Mouse (Mus musculus): Measurements from ENCODE around the gene Stk33.
"Not testable (repeated sequence)": the region's sequence is repeated elsewhere in the genome, so short reads cannot be mapped to it uniquely, and the experiment has no call there.

Gene Stk33

DNA sequence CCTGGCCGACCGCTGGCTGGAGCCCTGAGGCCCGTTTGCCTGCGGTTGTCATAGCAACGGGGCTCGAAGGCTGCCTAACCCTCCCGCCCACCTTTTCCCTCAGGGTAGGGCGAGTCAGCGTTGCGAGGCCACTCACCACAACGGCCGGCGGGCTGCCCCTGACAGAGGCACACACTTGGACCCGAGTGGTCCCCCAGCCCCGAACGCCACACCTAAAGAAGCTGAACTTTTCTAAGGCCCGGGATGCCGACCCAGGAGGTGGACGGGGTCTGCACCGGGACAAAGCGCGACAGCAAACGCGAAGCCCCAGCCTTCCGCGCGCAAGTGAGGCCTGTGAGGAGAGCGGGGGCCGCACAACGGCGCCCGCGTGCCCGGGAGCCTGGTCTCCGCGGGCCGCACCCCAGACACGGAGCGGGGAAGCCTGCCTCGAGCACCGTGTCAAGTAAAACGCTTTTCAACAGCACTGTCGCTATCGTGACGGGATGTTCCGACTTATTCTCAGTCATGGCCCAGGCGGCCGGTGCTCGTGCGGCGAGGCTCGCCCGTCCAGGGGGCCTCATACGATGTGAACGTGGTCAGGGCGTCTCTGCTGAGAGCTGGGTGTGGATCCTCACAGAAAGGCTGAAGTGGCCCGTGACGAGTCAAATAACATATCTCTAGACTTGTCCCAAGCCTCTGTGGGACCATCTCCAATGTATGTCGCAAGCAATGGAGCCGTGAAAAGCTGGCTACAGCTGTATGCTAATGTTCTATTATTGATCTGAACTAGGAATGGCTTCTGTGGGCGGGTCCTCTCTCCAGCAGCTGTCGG is at the start of gene Stk33:
Gene Stk33, minus strand, starts transcription at position 301 of the 811 bp plus-strand sequence.
- DNase-seq (ENCODE audit: low spot score) = no peak

DNA sequence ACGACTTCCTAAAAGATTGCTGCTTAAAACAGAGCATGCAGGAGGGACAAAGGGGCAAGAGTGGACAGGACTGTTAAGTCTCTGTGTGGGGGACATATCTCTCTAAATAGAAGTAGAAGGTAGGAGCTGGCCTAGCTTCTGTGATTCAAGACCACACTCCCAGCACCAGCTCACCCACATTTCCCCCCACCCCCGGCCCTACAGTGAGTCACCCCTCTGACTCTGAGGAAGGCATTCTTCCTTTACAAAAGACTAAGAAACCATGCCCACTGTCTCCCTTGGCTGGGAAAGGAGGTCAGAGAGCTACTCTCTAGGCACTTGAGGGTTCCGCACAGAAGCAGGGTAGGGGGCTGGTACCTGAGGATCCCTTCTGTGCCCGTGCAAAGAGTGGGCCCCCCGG is 45.3 kb upstream of the Stk33 start:
- no peak for DNase-seq (ENCODE audit: low spot score)

DNA sequence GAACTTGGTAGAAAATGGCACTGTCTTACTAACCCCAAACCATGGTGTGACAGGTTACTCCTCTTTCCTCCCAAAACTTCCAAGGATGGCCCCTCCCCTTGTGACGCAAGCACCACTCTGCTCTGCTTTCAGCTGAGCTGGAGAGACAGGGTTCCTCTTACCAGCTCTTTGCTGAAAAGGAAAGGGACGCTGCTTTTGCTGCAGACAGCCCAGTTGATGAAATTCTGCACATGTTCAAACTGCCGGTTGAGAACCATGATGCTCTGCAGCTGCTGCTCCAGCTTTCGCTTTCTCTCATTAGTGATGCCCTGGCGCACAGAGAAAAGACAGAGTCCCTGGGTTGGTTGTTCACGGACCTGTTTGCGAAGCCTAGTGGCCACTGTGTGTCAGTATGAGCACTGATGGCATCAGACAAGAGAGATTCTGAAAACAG is 41.9 kb upstream of the Stk33 start:
- no peak for DNase-seq (ENCODE audit: low spot score)

DNA sequence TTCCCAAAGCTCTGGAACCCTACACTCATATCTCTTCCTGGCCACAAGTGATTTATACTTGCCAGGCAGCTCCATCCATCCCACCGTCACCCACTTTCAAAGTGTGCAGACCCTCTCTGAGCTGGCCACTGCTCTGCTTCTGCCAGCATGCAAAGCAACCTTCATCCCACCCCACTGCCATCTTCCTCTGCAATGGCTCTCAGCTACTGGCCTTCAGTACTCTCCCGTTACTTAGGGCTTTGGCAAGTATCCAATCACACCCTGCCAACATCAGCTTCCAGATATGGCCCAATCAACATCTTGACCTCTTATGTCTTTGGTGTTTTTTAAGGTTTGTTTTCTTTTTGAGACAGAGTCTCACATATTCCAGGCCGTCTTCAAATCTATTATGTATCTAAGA is 39.0 kb upstream of the Stk33 start:
- DNase-seq (ENCODE audit: low spot score) = no peak

DNA sequence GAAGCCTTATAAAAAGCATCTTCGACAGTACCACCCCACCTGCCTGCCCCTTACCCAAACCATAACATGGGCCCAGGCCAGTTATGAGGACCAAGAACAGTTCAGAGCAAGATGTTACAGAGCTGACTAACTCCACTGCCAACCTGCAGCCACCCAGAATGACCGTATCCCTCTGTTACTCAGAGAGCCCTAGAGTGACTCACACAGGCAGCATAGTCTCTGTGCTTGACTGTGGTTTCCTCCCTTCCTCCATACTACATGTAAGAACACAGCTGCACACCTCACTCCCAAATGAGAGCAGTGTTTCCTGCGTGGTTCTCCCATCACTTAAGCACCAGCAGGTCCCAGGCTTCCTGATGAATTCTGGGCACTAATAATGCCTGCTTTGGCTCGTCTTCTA is 31.8 kb upstream of the Stk33 start:
- DNase-seq (ENCODE audit: low spot score) = no peak

DNA sequence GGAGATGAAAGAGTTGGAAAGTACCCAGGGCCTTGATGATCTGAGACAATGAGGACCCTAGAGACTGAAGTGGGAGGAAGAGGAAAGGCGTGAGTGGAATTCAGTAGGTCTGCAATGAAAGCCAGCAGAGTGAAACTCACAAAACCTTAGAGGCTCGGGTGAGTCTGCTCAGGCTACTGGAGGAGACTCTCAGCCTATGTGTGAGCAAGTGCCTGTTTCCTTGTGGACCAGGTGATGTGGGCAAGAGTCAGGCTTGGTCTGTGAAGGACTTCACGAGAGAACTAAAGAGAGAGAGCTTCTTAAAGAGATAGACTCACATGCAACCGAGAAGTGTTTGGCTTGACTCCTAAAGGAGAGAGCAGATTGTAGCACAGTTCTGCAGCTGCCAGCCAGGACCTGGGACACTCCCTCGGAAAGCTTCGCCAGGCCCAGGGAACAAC is 29.4 kb upstream of the Stk33 start:
- no peak for DNase-seq (ENCODE audit: low spot score)

DNA sequence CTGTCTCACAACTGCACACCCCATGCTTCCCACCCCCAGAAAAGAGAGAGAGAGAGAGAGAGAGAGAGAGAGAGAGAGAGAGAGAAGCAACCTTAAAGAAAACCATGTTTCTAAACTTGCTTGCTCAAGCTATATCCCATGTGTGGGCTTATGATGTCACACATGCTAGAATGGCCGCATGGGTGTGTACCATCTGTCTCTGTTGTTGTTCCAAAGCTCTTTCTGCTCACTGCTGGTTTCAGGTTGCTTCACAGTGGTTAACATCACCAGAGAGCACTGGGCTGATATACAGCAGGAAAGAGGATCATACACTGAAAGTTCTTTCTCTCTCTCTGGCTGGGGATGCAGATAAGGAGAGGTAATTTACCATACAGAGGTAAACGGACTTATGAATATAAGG is 28.7 kb upstream of the Stk33 start:
- no peak for DNase-seq (ENCODE audit: low spot score)

DNA sequence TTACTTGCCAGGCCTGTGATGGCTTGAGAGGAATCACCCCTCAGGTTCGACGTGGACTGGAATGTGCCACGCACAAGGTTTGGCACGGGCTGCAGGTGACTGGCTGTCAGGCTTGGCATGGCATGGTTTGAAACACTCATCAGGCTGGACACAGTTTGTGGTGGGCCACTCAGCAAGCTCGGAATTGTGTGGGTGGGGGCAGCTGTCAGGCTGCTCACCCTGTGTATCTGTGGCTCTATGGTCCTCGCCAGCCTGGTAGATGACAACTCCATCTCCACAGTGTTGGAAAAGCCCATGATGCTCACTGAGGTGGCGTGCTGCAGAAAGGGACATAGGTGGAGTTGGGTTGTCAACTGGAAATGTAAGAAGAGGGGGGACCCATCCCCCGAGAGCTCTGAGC is 21.8 kb upstream of the Stk33 start:
- no peak for DNase-seq (ENCODE audit: low spot score)

DNA sequence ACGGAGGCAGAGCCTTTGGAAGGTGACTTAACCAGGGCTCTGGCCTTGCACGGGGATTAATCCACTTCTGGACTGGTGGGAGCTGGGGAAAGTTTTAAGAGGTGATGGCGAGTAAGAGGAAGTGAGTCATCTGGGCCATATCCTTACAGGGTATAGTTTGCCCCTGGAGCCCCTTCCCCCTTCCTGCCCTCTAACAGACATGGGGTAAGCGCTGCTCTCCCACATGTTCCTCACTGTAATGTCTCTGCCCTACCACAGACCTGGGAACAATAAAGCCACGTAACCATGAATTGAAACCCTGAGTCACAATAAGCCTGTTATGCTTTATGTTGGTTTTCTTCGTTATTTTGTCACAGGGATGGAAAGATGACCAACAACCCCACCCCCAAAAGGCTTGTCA is 17.7 kb upstream of the Stk33 start:
- no peak for DNase-seq (ENCODE audit: low spot score)

DNA sequence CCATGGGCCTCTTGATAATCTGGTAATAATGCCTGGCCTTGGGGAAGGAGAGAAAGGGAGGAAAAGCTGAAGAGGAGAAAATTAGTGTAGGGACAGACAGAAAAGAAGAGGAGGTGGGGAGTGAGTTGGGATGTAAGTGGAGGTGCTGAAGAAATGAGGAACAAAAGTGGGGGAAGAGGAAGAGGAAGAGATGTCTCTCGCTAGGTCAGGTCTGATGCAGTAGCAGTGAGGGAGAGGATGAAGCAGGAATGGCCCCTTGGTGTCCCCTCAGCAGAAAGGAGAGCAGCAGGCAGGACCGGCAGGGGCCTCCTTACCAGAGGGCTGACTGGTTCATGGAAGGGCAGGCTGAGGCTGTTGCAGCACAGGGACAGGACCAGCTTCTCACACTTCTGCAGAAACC is 16.9 kb upstream of the Stk33 start:
- DNase-seq (ENCODE audit: low spot score) = no peak

DNA sequence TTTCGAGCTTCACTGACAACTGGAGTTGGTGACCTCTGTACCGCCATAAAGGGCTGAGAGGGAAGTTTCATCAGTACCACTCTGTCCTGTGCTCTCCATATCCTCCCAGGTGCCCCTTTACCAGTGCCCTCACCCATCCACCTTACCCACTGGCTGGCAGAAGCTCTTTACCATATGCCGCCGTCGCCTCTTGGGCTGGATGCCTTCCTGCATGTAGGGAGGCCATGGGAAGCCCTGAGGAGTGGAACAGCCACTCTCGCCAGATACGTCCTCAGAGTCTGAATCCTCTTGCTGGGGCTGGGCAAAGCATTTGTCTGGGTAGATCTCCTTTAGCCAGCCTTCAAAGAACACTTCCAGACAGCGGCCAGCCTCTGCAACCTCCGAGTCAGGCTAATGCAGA is 16.0 kb upstream of the Stk33 start:
- DNase-seq (ENCODE audit: low spot score) = no peak

DNA sequence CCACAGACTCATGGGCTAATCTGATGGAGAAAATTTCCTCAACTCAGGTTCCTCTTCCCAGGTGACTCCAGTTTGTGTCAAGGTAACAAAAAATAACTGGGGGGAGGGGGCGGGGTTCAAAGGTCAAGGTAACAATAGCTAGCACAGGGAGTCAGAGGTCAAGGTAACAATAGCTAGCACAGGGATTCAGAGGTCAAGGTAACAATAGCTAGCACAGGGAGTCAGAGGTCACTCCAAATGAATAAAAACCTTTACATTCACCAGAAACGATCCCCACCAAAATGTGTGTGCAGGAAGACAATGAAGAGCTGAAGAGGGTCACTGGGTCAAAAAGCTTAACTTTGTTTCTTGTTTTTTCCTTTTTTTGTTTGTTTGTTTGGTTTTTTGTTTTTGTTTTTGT is 9.2 kb upstream of the Stk33 start:
- no peak for DNase-seq (ENCODE audit: low spot score)

DNA sequence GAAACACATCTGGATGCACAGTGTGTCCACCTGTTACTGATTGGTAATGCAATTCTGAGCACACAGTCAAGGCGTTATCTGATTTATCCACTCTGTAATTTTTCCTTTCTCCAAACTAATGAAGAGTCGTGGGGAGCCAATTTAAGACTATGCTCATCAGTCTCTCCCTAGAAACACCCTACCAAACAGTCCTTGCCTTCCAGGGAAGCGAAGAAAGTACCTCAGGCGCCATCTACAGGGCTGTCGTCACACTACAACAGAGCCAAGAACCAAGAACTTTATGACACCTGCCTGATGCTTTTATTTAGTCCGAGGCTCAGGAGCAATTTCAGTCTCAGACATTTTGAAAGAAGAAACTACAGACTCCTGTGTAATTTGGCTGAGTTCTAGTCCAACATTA is 6.1 kb upstream of the Stk33 start:
- peak; percentile 31 for DNase-seq (ENCODE audit: low spot score)

DNA sequence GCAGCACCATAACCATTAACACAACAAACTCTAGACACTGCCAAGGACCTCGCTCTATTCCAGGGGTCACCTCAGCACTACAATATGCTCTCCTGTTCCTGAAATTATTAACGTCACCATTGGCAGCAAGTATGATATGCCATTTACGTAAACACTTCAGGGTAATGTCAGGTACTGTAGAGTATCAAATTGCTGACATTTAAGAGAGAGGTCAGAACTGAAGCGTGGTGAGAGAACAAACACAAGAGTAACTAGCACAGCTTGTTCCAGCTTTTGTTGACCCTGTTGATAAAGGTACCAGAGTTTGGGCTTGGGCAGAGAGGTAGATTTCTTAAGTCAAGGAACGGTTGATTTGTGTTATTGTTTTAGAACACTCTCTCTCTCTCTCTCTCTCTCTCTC is 3.9 kb upstream of the Stk33 start:
- no peak for DNase-seq (ENCODE audit: low spot score)

DNA sequence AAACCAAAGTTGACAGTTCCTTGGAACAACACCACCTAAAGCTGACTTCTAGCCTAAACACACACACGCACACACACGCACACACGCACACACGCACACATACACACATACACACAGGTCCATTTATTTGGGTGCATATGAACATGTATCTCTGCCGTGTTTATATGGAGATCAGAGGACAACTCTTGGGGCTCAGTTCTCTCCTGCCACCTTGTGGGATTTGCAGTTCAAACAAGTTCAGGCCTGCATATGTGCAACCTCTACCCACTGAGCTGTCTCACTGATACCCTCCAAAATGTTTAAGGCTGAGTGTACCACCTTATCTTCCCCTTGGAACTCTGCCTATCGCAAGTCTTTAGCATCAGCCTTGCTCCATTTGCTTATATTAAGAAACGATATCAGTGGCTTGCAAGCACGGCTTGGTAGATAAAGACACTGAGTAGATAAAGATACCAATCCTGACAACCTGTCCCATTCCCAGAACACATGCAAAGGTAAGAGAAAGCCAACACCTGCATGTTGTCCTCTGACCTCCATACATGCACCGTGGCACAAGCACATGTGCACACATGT is 1.9 kb upstream of the Stk33 start:
- DNase-seq (ENCODE audit: low spot score) = no peak

DNA sequence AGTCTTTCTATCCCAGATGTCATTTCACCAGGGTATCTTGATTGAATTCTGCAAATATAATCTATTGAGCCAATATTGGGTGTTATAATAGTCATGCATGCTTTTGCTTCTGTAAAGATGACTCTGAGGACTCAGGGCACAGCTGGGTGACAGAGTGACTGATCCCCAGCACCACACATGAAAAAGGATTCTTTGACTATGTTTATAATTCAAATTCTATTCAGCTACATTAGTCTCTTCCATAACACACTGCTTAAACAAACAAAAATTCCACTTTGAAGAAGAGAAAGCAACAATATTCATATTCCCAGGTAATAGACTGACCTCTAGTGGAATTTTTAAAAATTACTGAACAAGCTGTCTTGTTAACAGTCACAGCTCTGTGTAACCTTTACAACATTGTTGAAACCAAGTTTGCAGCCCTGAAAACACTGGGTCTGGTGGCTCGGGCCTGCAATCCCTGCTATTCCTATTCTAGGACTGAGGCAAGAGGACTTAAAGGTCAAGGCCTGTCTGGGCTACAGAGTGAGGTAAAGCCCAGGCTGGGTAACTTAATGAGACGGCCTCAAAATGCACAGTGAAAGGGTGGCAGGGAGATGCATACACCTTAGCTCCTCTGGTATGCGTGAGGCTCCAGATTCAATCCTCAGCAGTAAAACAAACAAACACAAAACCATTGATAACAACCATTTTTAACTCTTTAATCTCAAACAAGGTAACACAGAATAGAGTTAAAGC is 14.3 kb downstream of the Stk33 start:
- DNase-seq (ENCODE audit: low spot score) = no peak

DNA sequence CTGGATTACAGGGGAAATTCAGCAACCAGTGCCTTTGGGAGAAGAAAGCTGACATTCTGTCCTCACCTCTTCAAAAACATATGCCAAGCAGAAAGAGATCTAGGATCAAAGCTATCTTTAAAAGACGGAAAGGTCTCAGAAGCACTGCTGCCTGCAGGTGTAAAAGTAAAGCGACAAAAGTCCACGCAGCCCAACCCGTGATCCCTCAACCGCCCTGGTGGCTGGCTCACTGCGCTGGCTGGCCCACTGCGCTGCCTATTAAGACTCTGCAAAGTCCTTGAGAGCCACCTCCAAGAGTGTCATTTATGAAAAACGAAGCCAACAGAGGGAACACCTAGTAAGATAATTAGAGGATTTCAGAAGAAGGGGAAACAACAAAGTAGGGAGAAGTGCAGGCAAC is 16.1 kb downstream of the Stk33 start:
- no peak for DNase-seq (ENCODE audit: low spot score)

DNA sequence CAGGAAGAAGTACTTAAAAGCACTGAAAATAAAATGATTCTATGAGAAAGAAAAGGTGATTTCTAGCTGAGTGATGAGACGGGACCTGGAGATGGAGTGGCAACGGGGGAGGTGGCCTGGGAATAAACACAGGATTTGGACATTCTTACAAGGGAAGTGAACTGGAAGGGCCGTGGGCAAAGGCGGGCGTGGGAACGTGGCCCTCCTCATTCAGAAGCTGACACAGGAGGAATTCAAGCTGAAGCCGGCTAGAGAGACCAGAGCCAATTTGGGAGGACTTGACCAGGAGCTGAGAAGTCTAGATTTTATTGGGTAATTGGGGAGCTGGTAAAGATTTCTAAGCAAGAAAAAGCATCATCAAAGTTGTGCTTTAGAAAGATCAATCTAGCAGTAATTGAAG is 33.4 kb downstream of the Stk33 start:
- DNase-seq (ENCODE audit: low spot score) = no peak

DNA sequence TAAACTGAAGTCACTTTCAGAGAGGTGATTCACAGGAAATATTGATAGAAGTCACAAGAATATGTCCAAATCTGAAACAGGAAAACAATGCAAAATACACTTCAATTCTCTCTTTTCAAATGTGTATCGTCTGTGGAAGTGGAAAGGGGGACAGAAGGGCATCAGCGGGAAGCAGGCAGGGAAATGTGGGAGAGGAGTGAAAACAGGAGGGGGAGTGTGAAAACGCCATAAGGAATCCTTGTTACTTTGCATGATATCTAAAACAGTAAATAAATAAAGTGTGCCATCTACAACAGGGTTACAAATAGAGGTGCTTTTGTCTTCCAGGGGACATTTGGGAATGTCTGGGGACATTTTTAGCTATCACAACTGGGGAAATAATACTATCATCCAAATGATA is 39.6 kb downstream of the Stk33 start:
- no peak for DNase-seq (ENCODE audit: low spot score)

DNA sequence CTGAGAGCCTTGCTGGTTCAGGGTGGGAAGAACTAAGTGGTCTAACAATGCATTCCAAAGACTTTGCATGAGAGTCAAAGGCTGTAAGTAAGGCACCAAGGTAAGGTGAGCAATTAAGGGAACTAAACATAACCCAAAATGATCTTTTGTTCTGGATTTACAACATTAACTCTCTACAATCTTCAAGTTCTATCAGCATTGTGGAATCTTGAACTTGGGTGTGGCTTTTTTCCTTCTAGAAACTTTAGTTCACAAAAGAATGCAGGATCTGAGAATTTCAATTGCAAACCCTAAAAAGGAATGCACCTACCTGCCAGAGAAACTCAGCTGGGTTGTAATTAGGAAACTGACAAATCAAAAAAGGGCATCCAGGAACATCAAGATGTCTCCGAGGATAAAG is 57.8 kb downstream of the Stk33 start:
- DNase-seq (ENCODE audit: low spot score) = no peak

DNA sequence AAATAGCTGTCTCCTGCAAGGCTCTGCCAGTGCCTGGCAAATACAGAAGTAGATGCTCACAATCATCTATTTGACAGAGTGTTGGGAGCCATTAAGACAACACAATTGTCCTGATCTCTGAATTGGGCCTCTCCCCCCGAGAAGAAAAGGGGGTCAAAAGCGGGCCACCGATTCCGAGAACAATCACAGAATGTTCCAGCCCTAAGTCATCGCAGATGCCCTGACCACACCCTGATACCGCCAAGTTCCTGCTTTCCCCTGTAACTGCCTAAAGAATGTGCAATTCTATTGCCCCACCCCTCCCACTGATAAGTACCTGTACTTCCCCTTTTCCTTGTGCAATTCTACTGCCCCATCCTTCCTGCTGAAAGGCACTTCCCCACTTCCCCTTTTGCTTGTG is 65.3 kb downstream of the Stk33 start:
- not testable (repeated sequence) for DNase-seq (ENCODE audit: low spot score)

DNA sequence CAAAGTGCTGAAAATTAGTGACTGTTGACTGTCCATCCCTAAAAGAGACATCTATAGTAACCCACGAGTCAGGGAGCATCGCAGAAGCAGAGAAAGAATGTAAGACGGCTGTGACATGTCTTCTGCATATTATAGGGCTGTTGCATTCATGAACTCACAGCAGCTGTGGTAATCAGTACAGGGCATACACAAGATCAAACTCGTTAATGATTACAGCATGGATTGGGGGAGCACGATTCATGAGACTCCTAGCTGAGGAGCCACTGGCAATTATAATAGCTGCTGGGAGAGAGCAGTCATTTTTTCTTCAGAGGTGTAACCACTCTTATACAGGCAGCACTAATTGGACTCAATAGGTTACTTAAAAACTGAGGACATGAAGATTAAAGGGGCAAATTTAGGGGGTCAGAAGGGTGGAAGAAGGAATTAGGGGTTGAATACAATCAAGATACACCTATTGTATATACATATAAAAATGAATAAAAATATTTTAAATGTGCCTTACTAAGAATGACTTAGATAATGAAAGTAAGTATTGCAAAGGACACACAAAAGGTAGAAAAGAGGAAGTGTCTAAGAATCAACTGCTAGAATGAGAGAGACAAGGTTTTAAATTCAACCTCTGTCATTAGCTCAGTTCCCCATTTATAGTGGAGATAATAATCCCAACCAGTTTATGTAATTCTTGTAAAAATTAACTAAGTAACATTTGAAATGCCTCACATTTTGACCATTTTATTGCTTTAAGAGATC is 80.3 kb downstream of the Stk33 start:
- DNase-seq (ENCODE audit: low spot score) = no peak

DNA sequence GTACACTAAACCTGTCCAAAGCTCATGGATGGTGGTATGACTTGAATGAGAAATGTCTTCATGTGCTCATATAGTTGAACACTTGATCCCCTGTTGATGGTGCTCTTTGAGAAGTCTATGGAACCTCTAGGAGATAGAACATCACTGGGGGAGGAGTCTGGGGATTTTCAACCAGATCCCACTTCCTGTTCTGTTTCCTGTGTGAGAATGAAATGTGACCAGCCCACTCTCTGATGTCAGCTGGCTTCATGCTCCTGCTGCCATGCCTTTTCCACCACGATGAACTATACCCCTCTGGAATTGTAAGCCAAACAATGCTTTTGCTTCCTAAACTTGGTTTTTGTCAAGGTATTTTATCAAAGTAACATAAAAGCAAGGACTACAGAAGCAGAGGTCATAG is 81.0 kb downstream of the Stk33 start:
- no peak for DNase-seq (ENCODE audit: low spot score)
